ENCODE assay signal across 12 mouse cellular contexts in genomic region chr6:82824240-82824639, GRCm38 (mm10). TPM values are rescaled to one million over a fixed set of nuclear protein-coding genes. Genes with fewer than 3 reads are reported as not detected.
A peak's percentile ranks its signal among the peaks of the same experiment; 100 is the strongest.
DNase-seq lines count a peak whose midpoint lies in the region; ATAC-seq and TF ChIP-seq lines count a peak whose summit lies in the region.
"Had no signal": no experiment of that assay in that cellular context is flagged by ENCODE, and none has a peak within 500 bp of the region (broad histone marks: within the 10 kb centered on the region; RNA-seq: fewer than 3 reads in every experiment).

No protein-coding gene starts in this region.

- peaks cover 6% of the 10 kb centered on the region; the same call in 1 of the 2 replicates for H3K4me1 ChIP-seq in hindbrain, embryonic 10.5 days (replicated peaks)
- no peaks in the 10 kb centered on the region for H3K4me1 ChIP-seq in hindbrain, postnatal 0 days (ENCODE audit: insufficient read depth, low read length)
- no peaks in the 10 kb centered on the region for H3K4me1 ChIP-seq in forebrain, embryonic 14.5 days (ENCODE audit: control insufficient read depth, insufficient read depth, low read length)
- H3K4me1 ChIP-seq: forebrain, embryonic 15.5 days; limb, embryonic 15.5 days had no signal

- intact Hi-C loops in heart, postnatal 10 days (cut with DNase I), result no loop called here

- H3K27me3 ChIP-seq in hindbrain, embryonic 10.5 days (ENCODE audit: insufficient read depth, poor library complexity, severe bottlenecking), result no peaks in the 10 kb centered on the region
- no peaks in the 10 kb centered on the region for H3K27me3 ChIP-seq in hindbrain, postnatal 0 days (ENCODE audit: insufficient read depth, low read length)
- H3K27me3 ChIP-seq in forebrain, embryonic 14.5 days (replicated peaks; ENCODE audit: control insufficient read depth, insufficient read depth, low read length), result no peaks in the 10 kb centered on the region
- H3K27me3 ChIP-seq: forebrain, embryonic 15.5 days; intestine, embryonic 15.5 days; limb, embryonic 15.5 days had no signal

- H3K4me2 ChIP-seq in hindbrain, postnatal 0 days (ENCODE audit: low read depth, low read length), result no peak overlapping the region
- no peak overlapping the region for H3K4me2 ChIP-seq in forebrain, embryonic 14.5 days (ENCODE audit: low read length)
- H3K4me2 ChIP-seq: forebrain, embryonic 15.5 days; intestine, embryonic 15.5 days; limb, embryonic 15.5 days had no signal

- H3K36me3 ChIP-seq in hindbrain, embryonic 10.5 days, result no peaks in the 10 kb centered on the region
- H3K36me3 ChIP-seq in hindbrain, postnatal 0 days (ENCODE audit: insufficient read depth, low read length), result no peaks in the 10 kb centered on the region
- H3K36me3 ChIP-seq in forebrain, embryonic 14.5 days (ENCODE audit: control insufficient read depth, insufficient read depth, low read length), result no peaks in the 10 kb centered on the region
- H3K36me3 ChIP-seq: forebrain, embryonic 15.5 days; intestine, embryonic 15.5 days; limb, embryonic 15.5 days had no signal

- no peak overlapping the region for H3K9ac ChIP-seq in hindbrain, postnatal 0 days (replicated peaks; ENCODE audit: low read length)
- H3K9ac ChIP-seq in forebrain, embryonic 14.5 days (ENCODE audit: low read length), result no peak overlapping the region
- H3K9ac ChIP-seq: forebrain, embryonic 15.5 days; intestine, embryonic 15.5 days; limb, embryonic 15.5 days had no signal

- 59% methylated on average over 8 of the region's 8 CpGs for WGBS in hindbrain, embryonic 10.5 days
- 62% methylated on average over 8 of the region's 8 CpGs for WGBS in hindbrain, postnatal 0 days
- 68% methylated on average over 8 of the region's 8 CpGs for WGBS in forebrain, embryonic 14.5 days

- no peak for ATAC-seq in hindbrain, postnatal 0 days
- ATAC-seq in megakaryocyte progenitor cell, adult 5-6 weeks (replicated peaks; ENCODE audit: poor library complexity), result peak; percentile 72
- ATAC-seq in forebrain, embryonic 14.5 days, result no peak
- ATAC-seq: forebrain, embryonic 15.5 days; intestine, embryonic 15.5 days; midbrain, embryonic 16.5 days had no signal

- no peak for DNase-seq in hindbrain, embryonic 10.5 days (ENCODE audit: low spot score)
- DNase-seq in hindbrain, postnatal 0 days (ENCODE audit: low spot score), result no peak
- peak; percentile 33 for DNase-seq in brain, adult 2 months (ENCODE audit: low read depth, low spot score)
- DNase-seq in heart, postnatal 10 days, result peak; percentile 11 to 12
- no peak for DNase-seq in forebrain, embryonic 14.5 days (ENCODE audit: low spot score)
- DNase-seq in natural killer cell, adult 2 months (ENCODE audit: low spot score in 2 of 2), result no peak
- DNase-seq: gastrocnemius, postnatal 36 days had no signal

- H3K27ac ChIP-seq in hindbrain, embryonic 10.5 days, result 0 out of 2 replicates have a peak overlapping the region, but pooled peaks have one; percentile 16
- no peak overlapping the region for H3K27ac ChIP-seq in hindbrain, postnatal 0 days
- H3K27ac ChIP-seq in forebrain, embryonic 14.5 days (ENCODE audit: low read depth, low read length), result no peak overlapping the region
- H3K27ac ChIP-seq: forebrain, embryonic 15.5 days; intestine, embryonic 15.5 days; limb, embryonic 15.5 days had no signal

- no peak overlapping the region for H3K4me3 ChIP-seq in hindbrain, embryonic 10.5 days
- no peak overlapping the region for H3K4me3 ChIP-seq in hindbrain, postnatal 0 days (ENCODE audit: low read length)
- H3K4me3 ChIP-seq in forebrain, embryonic 14.5 days (ENCODE audit: low read depth, low read length), result no peak overlapping the region
- H3K4me3 ChIP-seq: forebrain, embryonic 15.5 days; intestine, embryonic 15.5 days; limb, embryonic 15.5 days had no signal

- TF ChIP-seq CTCF in hindbrain, postnatal 0 days (IDR thresholded peaks at IDR 0.05; ENCODE audit: low read depth), result no peak

- H3K9me3 ChIP-seq in hindbrain, embryonic 10.5 days, result no peaks in the 10 kb centered on the region
- H3K9me3 ChIP-seq in hindbrain, postnatal 0 days (ENCODE audit: low read length), result no peaks in the 10 kb centered on the region
- no peaks in the 10 kb centered on the region; the same call in 1 of the 2 replicates for H3K9me3 ChIP-seq in forebrain, embryonic 14.5 days (replicated peaks; ENCODE audit: control insufficient read depth, low read length)
- H3K9me3 ChIP-seq: forebrain, embryonic 15.5 days; intestine, embryonic 15.5 days; limb, embryonic 15.5 days had no signal

RNA-seq across cellular contexts. Expression of gene Hk2, which starts 50.0 kb away (rescaled TPM):
- polyA plus RNA-seq in hindbrain, embryonic 10.5 days (2016; fragmentation: Nextera tagmentation; extraction: Ambion mirVana), result 18.7 and 32.0 TPM in 2 replicates
- total RNA-seq in hindbrain, postnatal 0 days (2014; rRNA removed), result 6.0 and 13.0 TPM in 2 replicates
- polyA plus RNA-seq in hindbrain, postnatal 0 days (2015; fragmentation: Nextera tagmentation; extraction: Ambion mirVana), result 2.6 and 3.6 TPM in 2 replicates
- 100 to 1,000 TPM; 129 to 131 TPM for total RNA-seq in heart, postnatal 10 days (2021)
- 40.9 and 44.3 TPM in 2 replicates for total RNA-seq in megakaryocyte progenitor cell, adult 5-6 weeks (2015)
- 39.7 and 54.4 TPM in 2 replicates for total RNA-seq in megakaryocyte progenitor cell, adult 5-6 weeks (2017)
- polyA plus RNA-seq in forebrain, embryonic 14.5 days (2014; fragmentation: Nextera tagmentation; extraction: Ambion mirVana), result 4.9 and 5.5 TPM in 2 replicates

Comparison
In these comparisons a context has a peak if more than half of its experiments do, and no peak if none do; other contexts are left out.
1. DNase-seq: peak in brain, adult 2 months (single experiment) and heart, postnatal 10 days (2 of 2); none in hindbrain, embryonic 10.5 days (single experiment), hindbrain, postnatal 0 days (single experiment), forebrain, embryonic 14.5 days (single experiment) and natural killer cell, adult 2 months (0 of 2).